Mouse (Mus musculus) myocyte (in vitro differentiated cells): ENCODE results near the gene Hook2. TPM values are rescaled to one million over a fixed set of nuclear protein-coding genes. Genes with fewer than 3 reads are reported as not detected.

Experiments
- H3K27me3 ChIP-seq: one replicate; pipeline ENCODE4 v1.6.1; 2011; ENCODE audit not compliant: control insufficient read depth, insufficient read depth, insufficient read length
- H3K36me3 ChIP-seq: one replicate; pipeline ENCODE4 v1.6.1; 2011; ENCODE audit not compliant: control insufficient read depth, insufficient read depth
- H3K4me2 ChIP-seq: one replicate; pipeline ENCODE4 v1.6.1; 2011; ENCODE audit warnings: low read depth, control low read depth
- H3K4me3 ChIP-seq: one replicate; pipeline ENCODE4 v1.5.1; 2011; ENCODE audit warnings: mild to moderate bottlenecking, control low read depth, moderate library complexity
- H3K79me2 ChIP-seq: one replicate; pipeline ENCODE4 v1.6.1; 2011; ENCODE audit not compliant: control insufficient read depth, insufficient read depth
- H3ac ChIP-seq: one replicate; pipeline ENCODE4 v1.6.1; 2011; ENCODE audit not compliant: control insufficient read depth, insufficient read length
- CEBPB ChIP-seq: IDR thresholded peaks from 2 replicates; pipeline ENCODE4 v1.6.1; 2011; ENCODE audit warnings: mild to moderate bottlenecking, moderate library complexity; ENCODE audit not compliant: poor library complexity, insufficient read depth, severe bottlenecking
- E2F4 ChIP-seq: IDR thresholded peaks from one replicate; pipeline ENCODE4 v1.6.1; 2011; ENCODE audit warnings: mild to moderate bottlenecking, control low read depth, moderate library complexity; ENCODE audit not compliant: insufficient read depth
- MAX ChIP-seq: IDR thresholded peaks from one replicate; pipeline ENCODE4 v1.6.1; 2011; ENCODE audit warnings: low read depth, mild to moderate bottlenecking, control low read depth
- MYOD1 ChIP-seq, 3 experiments: IDR thresholded peaks; one replicate each; pipeline ENCODE4 v1.6.1; 2011; ENCODE audit warnings: control low read depth in 2 of 3, low read depth in 2 of 3, mild to moderate bottlenecking in 2 of 3, moderate library complexity in 1 of 3; ENCODE audit not compliant: insufficient read length in 2 of 3, control insufficient read depth in 1 of 3
- MYOG ChIP-seq, 3 experiments: IDR thresholded peaks; one replicate each; pipeline ENCODE4 v1.6.1; 2011; ENCODE audit warnings: control low read depth in 2 of 3, low read depth in 2 of 3, mild to moderate bottlenecking in 2 of 3; ENCODE audit not compliant: insufficient read length in 2 of 3, control insufficient read depth in 1 of 3, insufficient read depth in 1 of 3
- POLR2A ChIP-seq: IDR thresholded peaks from one replicate; pipeline ENCODE4 v1.6.1; 2011; ENCODE audit warnings: low read depth, mild to moderate bottlenecking, control low read depth, moderate library complexity; ENCODE audit not compliant: insufficient read length
- POLR2AphosphoS2 ChIP-seq: IDR thresholded peaks from one replicate; pipeline ENCODE4 v1.6.1; 2011; ENCODE audit warnings: low read depth, control low read depth; ENCODE audit not compliant: insufficient read length
- REST ChIP-seq: IDR thresholded peaks from one replicate; pipeline ENCODE4 v1.6.1; 2011; ENCODE audit warnings: mild to moderate bottlenecking, control low read depth, moderate library complexity; ENCODE audit not compliant: insufficient read depth, insufficient read length
- SRF ChIP-seq: IDR thresholded peaks from one replicate; pipeline ENCODE4 v1.6.1; 2011; ENCODE audit warnings: low read depth; ENCODE audit not compliant: control insufficient read depth, insufficient read length
- TCF12 ChIP-seq: IDR thresholded peaks from one replicate; pipeline ENCODE4 v1.6.1; 2011; ENCODE audit warnings: mild to moderate bottlenecking, control low read depth; ENCODE audit not compliant: poor library complexity, insufficient read depth, severe bottlenecking
- TCF3 ChIP-seq: IDR thresholded peaks from one replicate; pipeline ENCODE4 v1.6.1; 2011; ENCODE audit warnings: low read depth, control low read depth; ENCODE audit not compliant: insufficient read length
- USF1 ChIP-seq: IDR thresholded peaks from one replicate; pipeline ENCODE4 v1.6.1; 2011; ENCODE audit warnings: low read depth, mild to moderate bottlenecking, control low read depth, moderate library complexity
- polyA plus RNA-seq: library from polyadenylated mRNA; unstranded; fragments of >200 nt; fragmentation: generic; extraction: Trizol; gene quantifications from one replicate; pipeline ENCODE4 v1.2.1, GENCODE M21; 2012; ENCODE audit warnings: missing spikeins

Hook2 gene
- polyA plus RNA-seq, 1 experiment = 9.3 TPM

DNA sequence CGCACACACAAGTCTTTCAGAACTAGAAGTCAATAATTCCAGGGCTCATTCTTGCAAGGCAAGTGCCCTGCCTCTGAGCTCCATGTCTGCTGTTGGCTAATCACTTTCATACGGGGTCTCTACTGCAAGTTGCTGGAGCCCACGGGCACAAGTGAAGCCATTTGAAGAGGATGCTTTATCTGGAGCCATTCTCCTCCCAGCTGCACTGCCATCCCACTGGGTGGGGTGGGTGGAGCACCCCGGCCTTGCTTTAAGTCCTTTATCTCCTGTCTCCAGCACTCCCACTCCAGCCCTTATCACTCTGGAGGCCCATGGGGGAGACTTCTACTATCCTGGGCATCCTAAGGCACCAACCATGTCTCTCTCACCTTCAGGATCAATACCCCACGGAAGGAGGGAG, 19.5 kb upstream of the Hook2 start:
- H3K4me2 ChIP-seq = peak overlapping the region; percentile 71
- H3K36me3 ChIP-seq = peaks cover 7% of the 10 kb centered on the region
- TF ChIP-seq MYOG (IDR thresholded peaks at IDR 0.05; ENCODE audit: control insufficient read depth in 1 of 3, insufficient read depth in 1 of 3, insufficient read length in 2 of 3, low read depth in 2 of 3) = no peak
- TF ChIP-seq REST = no peak
- TF ChIP-seq USF1 = no peak
- TF ChIP-seq POLR2AphosphoS2 = no peak
- no peak for TF ChIP-seq SRF
- TF ChIP-seq MYOD1 (IDR thresholded peaks at IDR 0.05; ENCODE audit: control insufficient read depth in 1 of 3, insufficient read length in 2 of 3, low read depth in 2 of 3) = no peak
- TF ChIP-seq MAX = no peak
- TF ChIP-seq TCF3 = no peak
- no peak for TF ChIP-seq POLR2A
- TF ChIP-seq CEBPB = no peak
- TF ChIP-seq TCF12 = no peak
- no peak for TF ChIP-seq E2F4
- H3ac ChIP-seq = no peak overlapping the region
- H3K79me2 ChIP-seq = peaks cover 14% of the 10 kb centered on the region
- peak overlapping the region; percentile 99 for H3K4me3 ChIP-seq
- no peaks in the 10 kb centered on the region for H3K27me3 ChIP-seq

DNA sequence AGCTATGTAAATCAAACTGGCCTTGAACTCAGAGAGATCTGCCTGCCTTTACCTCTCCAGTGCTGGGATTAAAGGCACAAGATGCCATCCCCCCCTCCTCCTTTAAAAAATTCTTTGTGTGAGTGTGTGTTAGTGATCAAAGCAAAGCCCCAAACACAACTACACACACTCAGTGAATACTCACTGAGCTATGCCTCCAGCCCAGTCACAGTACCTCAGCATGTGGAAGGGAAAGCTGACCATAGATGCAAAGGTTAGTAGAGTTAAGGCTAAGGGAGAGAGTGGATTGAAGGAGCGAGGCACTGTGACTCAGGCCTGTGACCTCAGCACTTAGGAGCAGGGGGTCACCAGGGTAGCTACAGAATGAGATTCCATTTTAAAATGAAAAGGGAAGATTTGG, 17.3 kb upstream of the Hook2 start:
- H3K27me3 ChIP-seq = no peaks in the 10 kb centered on the region
- H3K36me3 ChIP-seq = peaks cover 7% of the 10 kb centered on the region
- TF ChIP-seq MYOD1 (IDR thresholded peaks at IDR 0.05; ENCODE audit: control insufficient read depth in 1 of 3, insufficient read length in 2 of 3, low read depth in 2 of 3) = no peak
- no peak for TF ChIP-seq E2F4
- TF ChIP-seq MYOG (IDR thresholded peaks at IDR 0.05; ENCODE audit: control insufficient read depth in 1 of 3, insufficient read depth in 1 of 3, insufficient read length in 2 of 3, low read depth in 2 of 3) = no peak
- no peak for TF ChIP-seq POLR2A
- TF ChIP-seq CEBPB = no peak
- TF ChIP-seq USF1 = no peak
- TF ChIP-seq TCF12 = no peak
- TF ChIP-seq SRF = no peak
- no peak for TF ChIP-seq REST
- no peak for TF ChIP-seq POLR2AphosphoS2
- H3K79me2 ChIP-seq = peaks cover 29% of the 10 kb centered on the region
- no peak overlapping the region for H3K4me3 ChIP-seq
- H3ac ChIP-seq = no peak overlapping the region
- H3K4me2 ChIP-seq = no peak overlapping the region

DNA sequence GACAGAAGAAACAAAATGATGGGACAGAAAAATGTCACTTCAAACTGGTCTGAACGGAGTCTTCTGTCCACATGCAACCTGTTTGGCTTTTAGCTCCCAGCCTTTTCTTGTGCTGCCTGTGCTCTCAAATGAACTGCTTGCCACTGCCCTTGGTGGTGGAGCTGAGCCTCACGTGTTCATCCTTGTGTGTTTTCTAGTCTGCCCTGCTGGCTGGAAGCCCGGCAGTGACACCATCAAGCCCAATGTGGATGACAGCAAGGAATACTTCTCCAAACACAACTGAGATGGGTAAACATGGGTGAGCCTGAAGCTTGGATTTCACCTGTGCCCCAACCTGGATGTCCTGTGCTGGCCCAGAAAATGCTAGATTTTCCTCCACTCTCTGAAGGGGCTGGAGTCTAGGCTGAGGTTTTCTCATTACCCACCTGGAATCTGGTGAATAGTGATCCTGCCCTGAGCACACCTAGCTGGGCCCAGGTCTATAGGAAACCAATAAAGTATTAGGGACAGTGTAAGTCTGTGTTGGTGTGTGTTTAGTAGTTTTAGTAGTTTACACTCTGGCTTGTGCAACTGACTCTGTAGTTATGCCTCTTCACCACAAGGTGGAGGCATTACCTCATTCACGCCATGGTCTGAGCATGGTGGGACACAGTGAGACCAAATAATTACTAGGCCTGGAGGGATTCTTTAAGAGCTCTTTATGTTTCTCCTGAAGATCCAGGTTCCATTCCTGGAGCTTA, 16.4 kb upstream of the Hook2 start:
- peak overlapping the region; percentile 99 for H3K4me2 ChIP-seq
- H3K36me3 ChIP-seq = peaks cover 7% of the 10 kb centered on the region
- TF ChIP-seq TCF12 = no peak
- TF ChIP-seq REST = no peak
- TF ChIP-seq POLR2AphosphoS2 = peak; percentile 47
- no peak for TF ChIP-seq MYOD1 (IDR thresholded peaks at IDR 0.05; ENCODE audit: control insufficient read depth in 1 of 3, insufficient read length in 2 of 3, low read depth in 2 of 3)
- no peak overlapping the region for H3K4me3 ChIP-seq
- peaks cover 32% of the 10 kb centered on the region for H3K79me2 ChIP-seq
- no peaks in the 10 kb centered on the region for H3K27me3 ChIP-seq
- no peak overlapping the region for H3ac ChIP-seq

DNA sequence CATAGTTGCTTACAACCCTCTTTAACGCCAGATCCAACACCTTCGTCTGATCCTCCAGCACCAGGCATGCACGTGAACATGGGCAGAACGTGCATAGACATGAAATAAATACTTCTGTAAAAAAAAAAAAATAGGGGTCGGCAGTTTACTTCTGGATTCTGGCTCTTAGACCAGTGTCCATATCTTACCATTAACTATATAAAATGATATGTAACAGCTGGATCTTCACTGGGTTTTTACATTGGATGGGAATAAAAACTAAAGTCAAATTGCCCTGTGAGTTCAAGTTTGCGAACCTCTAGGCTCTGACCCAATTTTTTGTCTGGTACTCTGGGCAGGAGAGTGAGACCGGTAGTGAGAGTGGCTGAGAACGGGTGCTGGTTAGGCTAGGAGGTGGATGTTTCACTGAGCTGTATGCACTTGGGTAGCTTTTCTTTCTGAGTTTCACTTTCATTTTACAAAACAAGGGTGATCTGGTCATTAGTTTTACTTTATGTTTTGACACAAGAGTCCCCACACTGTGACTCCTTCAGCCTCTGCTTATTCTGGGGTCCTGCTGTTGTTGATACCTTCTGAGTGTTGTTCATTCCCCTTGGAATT, 15.8 kb upstream of the Hook2 start:
- Histone ChIP-seq H3ac (no peak overlapping the region), H3K79me2 (peaks cover 30% of the 10 kb centered on the region), H3K4me3 (peak overlapping the region; percentile 92), H3K4me2 (peak overlapping the region; percentile 99), H3K27me3 (no peaks in the 10 kb centered on the region), H3K36me3 (peaks cover 7% of the 10 kb centered on the region)
- TF ChIP-seq TCF3 (no peak), MYOD1 (IDR thresholded peaks at IDR 0.05; ENCODE audit: control insufficient read depth in 1 of 3, insufficient read length in 2 of 3, low read depth in 2 of 3) (no peak), CEBPB (no peak), SRF (no peak), E2F4 (no peak)

DNA sequence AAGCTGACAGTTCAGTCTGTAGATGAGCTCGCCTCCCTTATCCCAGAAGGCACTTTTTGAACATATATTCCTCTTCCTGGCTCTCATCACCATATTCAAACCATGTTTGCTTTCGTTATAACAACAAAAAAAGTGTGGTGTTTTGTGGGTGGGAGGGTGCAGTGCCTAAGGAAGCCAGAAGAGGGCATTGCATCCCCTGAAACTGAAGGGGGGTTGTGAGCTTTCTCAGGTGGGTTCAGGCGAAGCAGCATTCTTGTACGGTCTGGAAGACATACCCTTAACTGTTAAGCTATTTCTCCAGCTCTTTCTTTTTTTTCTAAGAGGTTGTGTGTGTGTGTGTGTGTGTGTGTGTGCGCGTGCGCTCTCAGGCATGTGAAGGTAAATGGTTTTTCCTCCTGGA, 15.0 kb upstream of the Hook2 start:
- Histone ChIP-seq H3K27me3 (no peaks in the 10 kb centered on the region), H3K79me2 (peaks cover 22% of the 10 kb centered on the region), H3K4me2 (peak overlapping the region; percentile 99), H3K36me3 (peaks cover 7% of the 10 kb centered on the region), H3K4me3 (peak overlapping the region; percentile 92), H3ac (no peak overlapping the region)
- TF ChIP-seq POLR2AphosphoS2 (peak; percentile 68), TCF12 (no peak)
